Mouse (Mus musculus) kidney, postnatal 4 days (tissue): Measurements from ENCODE around the gene Chrna9.

ENCODE experiments used
- DNase-seq, 2 experiments: peaks; one replicate each; pipeline ENCODE4 v3.0.0; 2021; ENCODE audit warnings: mixed read lengths in 2 of 2

Chrna9 gene

DNA sequence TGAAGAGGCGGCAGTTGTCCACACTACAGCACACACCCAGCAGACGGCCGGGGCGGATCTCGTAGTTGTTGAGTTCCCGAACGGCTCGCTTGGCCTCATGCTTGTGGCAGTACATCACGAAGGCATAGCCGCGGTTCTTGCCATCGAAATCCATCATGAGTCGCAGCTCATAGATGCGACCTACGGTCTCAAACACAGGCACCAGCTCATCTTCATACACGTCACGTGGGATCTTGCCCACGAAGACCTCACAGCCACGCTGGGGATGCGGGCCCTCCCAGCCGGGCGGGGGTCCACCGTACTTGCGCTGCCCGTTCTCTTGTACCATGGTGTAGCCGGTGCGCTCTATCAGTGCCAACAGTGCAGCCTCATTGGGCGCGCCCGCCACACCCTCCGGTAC lies 92.1 kb downstream of the Chrna9 start:
- DNase-seq, result no peak
